Comparison of ENCODE assay signal across 10 mouse cellular contexts in the genomic region with DNA sequence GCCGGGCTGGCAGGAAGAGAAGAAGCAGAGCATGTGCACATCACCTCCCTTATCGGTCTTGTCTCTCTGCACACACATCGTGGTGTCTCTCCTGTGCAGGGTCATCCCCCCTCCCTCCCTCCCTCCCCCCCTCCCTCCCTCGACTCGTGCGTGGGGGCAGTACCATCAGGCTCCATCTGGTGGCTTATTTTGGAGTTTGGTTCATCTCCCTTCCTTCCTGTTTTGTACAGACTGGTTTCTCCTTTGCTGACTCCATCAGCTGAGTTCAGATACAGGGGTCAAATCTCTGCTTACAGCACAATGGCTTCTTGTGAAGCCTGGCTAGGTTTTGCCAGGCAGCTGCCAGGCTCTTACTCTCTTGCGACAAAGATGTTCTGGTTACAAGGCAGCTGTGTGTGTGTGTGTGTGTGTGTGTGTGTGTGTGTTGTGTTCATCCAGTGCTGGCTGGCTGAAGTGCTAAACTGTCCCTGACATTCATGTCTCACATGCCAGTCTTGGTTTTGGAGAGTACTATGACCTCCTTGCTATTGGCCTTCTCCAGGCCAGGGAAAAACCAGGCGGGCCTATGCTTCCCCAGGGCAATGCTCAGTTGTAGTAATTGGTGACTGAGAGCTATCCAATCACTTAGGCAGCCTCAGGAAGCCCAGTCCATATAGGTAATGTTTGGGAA. TPM values are rescaled to one million over a fixed set of nuclear protein-coding genes. Genes with fewer than 3 reads are reported as not detected.
DNase-seq lines count a peak whose midpoint lies in the region; ATAC-seq and TF ChIP-seq lines count a peak whose summit lies in the region.
"Had no signal": no experiment of that assay in that cellular context is flagged by ENCODE, and none has a peak within 500 bp of the region (broad histone marks: within the 10 kb centered on the region; RNA-seq: fewer than 3 reads in every experiment).

No protein-coding gene starts in this region.

- no peak overlapping the region for H3K4me3 ChIP-seq in embryonic facial prominence, embryonic 11.5 days (ENCODE audit: low read depth, low read length)
- H3K4me3 ChIP-seq in embryonic facial prominence, embryonic 10.5 days, result no peak overlapping the region
- no peak overlapping the region for H3K4me3 ChIP-seq in lung, postnatal 0 days (ENCODE audit: low read depth, low read length)
- no peak overlapping the region for H3K4me3 ChIP-seq in macrophage (ENCODE audit: inconsistent target)
- H3K4me3 ChIP-seq: embryonic facial prominence, embryonic 15.5 days; limb, embryonic 13.5 days had no signal

- 0 out of 2 replicates have a peak, but pooled peaks have one; percentile 16 for TF ChIP-seq CTCF in lung, postnatal 0 days (IDR thresholded peaks at IDR 0.05)

- 26% methylated on average over 8 of the region's 8 CpGs for WGBS in embryonic facial prominence, embryonic 11.5 days
- WGBS in embryonic facial prominence, embryonic 10.5 days, result 31% methylated on average over 8 of the region's 8 CpGs
- WGBS in lung, postnatal 0 days, result 30% methylated on average over 8 of the region's 8 CpGs
- WGBS in macrophage (ENCODE audit: missing documents), result 18% methylated on average over 8 of the region's 8 CpGs

- no peaks in the 10 kb centered on the region for H3K36me3 ChIP-seq in embryonic facial prominence, embryonic 11.5 days (replicated peaks; ENCODE audit: control insufficient read depth, insufficient read depth, low read depth, low read length)
- no peaks in the 10 kb centered on the region for H3K36me3 ChIP-seq in embryonic facial prominence, embryonic 10.5 days (replicated peaks)
- H3K36me3 ChIP-seq in lung, postnatal 0 days (ENCODE audit: insufficient read depth, low read length), result no peaks in the 10 kb centered on the region
- no peaks in the 10 kb centered on the region for H3K36me3 ChIP-seq in macrophage (ENCODE audit: inconsistent target)
- H3K36me3 ChIP-seq: embryonic facial prominence, embryonic 15.5 days; limb, embryonic 13.5 days had no signal

- H3K4me2 ChIP-seq in embryonic facial prominence, embryonic 11.5 days (ENCODE audit: low read depth, low read length), result no peak overlapping the region
- H3K4me2 ChIP-seq in lung, postnatal 0 days (replicated peaks; ENCODE audit: low read depth, low read length), result no peak overlapping the region
- H3K4me2 ChIP-seq: embryonic facial prominence, embryonic 15.5 days; limb, embryonic 13.5 days had no signal

- no peak overlapping the region for H3K9ac ChIP-seq in embryonic facial prominence, embryonic 11.5 days (replicated peaks; ENCODE audit: low read length)
- no peak overlapping the region for H3K9ac ChIP-seq in lung, postnatal 0 days (replicated peaks; ENCODE audit: low read depth)
- H3K9ac ChIP-seq: embryonic facial prominence, embryonic 15.5 days; limb, embryonic 13.5 days had no signal

- H3K27me3 ChIP-seq in embryonic facial prominence, embryonic 11.5 days (ENCODE audit: control insufficient read depth, insufficient read depth, low read length), result no peaks in the 10 kb centered on the region
- H3K27me3 ChIP-seq in embryonic facial prominence, embryonic 10.5 days (replicated peaks; ENCODE audit: low read depth, poor library complexity, severe bottlenecking), result no peaks in the 10 kb centered on the region
- H3K27me3 ChIP-seq in lung, postnatal 0 days (replicated peaks; ENCODE audit: insufficient read depth, low read length), result no peaks in the 10 kb centered on the region
- H3K27me3 ChIP-seq: embryonic facial prominence, embryonic 15.5 days; limb, embryonic 13.5 days had no signal

- H3K4me1 ChIP-seq in embryonic facial prominence, embryonic 11.5 days (ENCODE audit: control insufficient read depth, insufficient read depth, low read length), result no peaks in the 10 kb centered on the region
- peaks cover 9% of the 10 kb centered on the region for H3K4me1 ChIP-seq in embryonic facial prominence, embryonic 10.5 days
- no peaks in the 10 kb centered on the region for H3K4me1 ChIP-seq in lung, postnatal 0 days (ENCODE audit: insufficient read depth, low read depth, low read length)
- H3K4me1 ChIP-seq: embryonic facial prominence, embryonic 15.5 days; limb, embryonic 13.5 days had no signal

- H3K27ac ChIP-seq in embryonic facial prominence, embryonic 11.5 days (replicated peaks; ENCODE audit: low read depth, low read length), result no peak overlapping the region
- H3K27ac ChIP-seq in embryonic facial prominence, embryonic 10.5 days (replicated peaks), result no peak overlapping the region
- no peak overlapping the region for H3K27ac ChIP-seq in lung, postnatal 0 days (ENCODE audit: low read length)
- peak overlapping the region; percentile 85 for H3K27ac ChIP-seq in macrophage
- H3K27ac ChIP-seq: embryonic facial prominence, embryonic 15.5 days; limb, embryonic 13.5 days had no signal

- peak; percentile 15 for DNase-seq in embryonic facial prominence, embryonic 11.5 days (ENCODE audit: low spot score)
- no peak for DNase-seq in embryonic facial prominence, embryonic 10.5 days (ENCODE audit: low spot score)
- DNase-seq in lung, postnatal 0 days (ENCODE audit: low spot score), result peak; percentile 51
- no peak for DNase-seq in lung, adult 18-20 months
- DNase-seq in adrenal gland, postnatal 36 days, result peak; percentile 55 to 68
- DNase-seq in right cerebral cortex, postnatal 25 days, result no peak
- no peak for DNase-seq in ovary, postnatal 10 days (ENCODE audit: low spot score)

- no peaks in the 10 kb centered on the region for H3K9me3 ChIP-seq in embryonic facial prominence, embryonic 11.5 days (replicated peaks; ENCODE audit: control insufficient read depth, low read length)
- H3K9me3 ChIP-seq in embryonic facial prominence, embryonic 10.5 days, result no peaks in the 10 kb centered on the region
- H3K9me3 ChIP-seq in lung, postnatal 0 days (ENCODE audit: low read length), result no peaks in the 10 kb centered on the region
- H3K9me3 ChIP-seq: embryonic facial prominence, embryonic 15.5 days; limb, embryonic 13.5 days had no signal

- ATAC-seq in embryonic facial prominence, embryonic 11.5 days (replicated peaks; ENCODE audit: insufficient number of reproducible peaks, low FRiP score, low TSS enrichment, low read depth), result no peak
- peak; percentile 44 for ATAC-seq in lung, postnatal 0 days

- no peak for TF ChIP-seq EP300 in lung, postnatal 0 days (IDR thresholded peaks at IDR 0.05)

- peaks cover 2% of the 10 kb centered on the region; the same call in 1 of the 2 replicates for H3K79me2 ChIP-seq in macrophage (ENCODE audit: inconsistent target)

RNA-seq across cellular contexts. Expression of gene Rubcnl, which starts 4.7 kb away (rescaled TPM):
- 0.07 and 0.65 TPM in 2 replicates for polyA plus RNA-seq in embryonic facial prominence, embryonic 11.5 days (2014; fragmentation: Nextera tagmentation; extraction: Ambion mirVana)
- 0.13 and 0.34 TPM in 2 replicates for polyA plus RNA-seq in embryonic facial prominence, embryonic 10.5 days (2016; fragmentation: Nextera tagmentation; extraction: Ambion mirVana)
- 0.27 TPM in 2 replicates for polyA plus RNA-seq in lung, postnatal 0 days (2015; fragmentation: Nextera tagmentation; extraction: Ambion mirVana)
- 1 to 10 TPM in 1 of 2 experiments, under 1 TPM in 1; 0.63 to 3.2 TPM for total RNA-seq in adrenal gland, postnatal 36 days (2021)
- 10 to 100 TPM in 17 of 26 experiments, 1 to 10 TPM in 9; 2.9 to 39.5 (median 21.6) TPM for total RNA-seq in macrophage (2018; cell fraction: chromatin; rRNA removed)
- 10 to 100 TPM in 2 of 26 experiments, 1 to 10 TPM in 22, under 1 TPM in 2; 0.80 to 11.8 (median 5.9) TPM for total RNA-seq in macrophage (2018; cell fraction: cytosol; rRNA removed)
- 10 to 100 TPM in 16 of 26 experiments, 1 to 10 TPM in 10; 3.1 to 39.7 (median 18.1) TPM for total RNA-seq in macrophage (2018; cell fraction: nucleus; rRNA removed)
- 3.3 to 9.9 TPM (median 4.6 TPM) in 3 replicates for polyA plus RNA-seq in macrophage (2018)

Comparison
In these comparisons a context has a peak if more than half of its experiments do, and no peak if none do; other contexts are left out.
1. DNase-seq: peak in embryonic facial prominence, embryonic 11.5 days (single experiment), lung, postnatal 0 days (single experiment) and adrenal gland, postnatal 36 days (2 of 2); none in embryonic facial prominence, embryonic 10.5 days (single experiment), lung, adult 18-20 months (0 of 2), right cerebral cortex, postnatal 25 days (single experiment) and ovary, postnatal 10 days (single experiment).